Mouse (Mus musculus) thymus, postnatal 14 days (tissue): ENCODE results near the gene Faf2.
A peak's percentile ranks its signal among the peaks of the same experiment; 100 is the strongest.

Experiments used
- DNase-seq: peaks from one replicate; pipeline ENCODE4 v3.0.0; 2021

The Faf2 gene

GRCm38 (mm10) chr13:54683301-54683700 is 61.7 kb downstream of the Faf2 start:
- DNase-seq, result no peak

GRCm38 (mm10) chr13:54684140-54684896 is 62.7 kb downstream of the Faf2 start:
- no peak for DNase-seq

- DNase-seq, result no peak
Measured at GRCm38 (mm10) chr13:54685174-54685573, 63.6 kb downstream of the Faf2 start.

- DNase-seq, result no peak
Measured at GRCm38 (mm10) chr13:54686139-54687053, 64.8 kb downstream of the Faf2 start.

GRCm38 (mm10) chr13:54687096-54687495 is 65.5 kb downstream of the Faf2 start:
- peak; percentile 93 for DNase-seq

GRCm38 (mm10) chr13:54687575-54688424 is 66.2 kb downstream of the Faf2 start:
- peak; percentile 98 for DNase-seq

- no peak for DNase-seq
Measured at GRCm38 (mm10) chr13:54690151-54690740, 68.7 kb downstream of the Faf2 start.

- DNase-seq, result peak; percentile 43
Measured at GRCm38 (mm10) chr13:54691737-54692136, 70.2 kb downstream of the Faf2 start.

- no peak for DNase-seq
Measured at GRCm38 (mm10) chr13:54692711-54693557, 71.3 kb downstream of the Faf2 start.

- peak; percentile 100 for DNase-seq
Measured at GRCm38 (mm10) chr13:54693558-54694347, 72.2 kb downstream of the Faf2 start, which contains the start of gene Rnf44. Rnf44 (minus strand) TSS chr13:54693907.

- DNase-seq, result peak; percentile 92
Measured at GRCm38 (mm10) chr13:54694348-54695060, 72.9 kb downstream of the Faf2 start.

- DNase-seq, result no peak
Measured at GRCm38 (mm10) chr13:54695479-54696230, 74.1 kb downstream of the Faf2 start.

GRCm38 (mm10) chr13:54701243-54701642 is 79.7 kb downstream of the Faf2 start, which contains the start of gene Cdhr2:
Cdhr2 (plus strand) TSS chr13:54701461.
- DNase-seq, result no peak

- no peak for DNase-seq
Measured at GRCm38 (mm10) chr13:54702507-54702906, 80.9 kb downstream of the Faf2 start.

GRCm38 (mm10) chr13:54704890-54705289 is 83.3 kb downstream of the Faf2 start:
- no peak for DNase-seq

GRCm38 (mm10) chr13:54710866-54711265 is 89.3 kb downstream of the Faf2 start:
- DNase-seq, result no peak
